Mouse (Mus musculus): ENCODE measurements at regions not wholly inside any gene's neighbourhood (a gene's known extent, or its start where the extent isn't known, plus 50 kb on each side); places are given as distances from the start of the nearest gene placed in this dataset.

GRCm38 (mm10) chr6:31630009-31630408 is 66.2 kb upstream of the Podxl start:
- TF ChIP-seq MYOD1 (IDR thresholded peaks at IDR 0.05; ENCODE audit: control insufficient read depth in 1 of 3, insufficient read length in 2 of 3, low read depth in 2 of 3) (no peak), POLR2A (IDR thresholded peaks at IDR 0.05; ENCODE audit: insufficient read length, low read depth) (no peak), TCF12 (IDR thresholded peaks at IDR 0.05; ENCODE audit: insufficient read depth, poor library complexity, severe bottlenecking) (no peak), USF1 (IDR thresholded peaks at IDR 0.05; ENCODE audit: low read depth) (no peak), MAX (IDR thresholded peaks at IDR 0.05; ENCODE audit: low read depth) (no peak), POLR2AphosphoS2 (IDR thresholded peaks at IDR 0.05; ENCODE audit: insufficient read length, low read depth) (no peak), CEBPB (IDR thresholded peaks at IDR 0.05; ENCODE audit: insufficient read depth, poor library complexity, severe bottlenecking) (no peak), MYOG (IDR thresholded peaks at IDR 0.05; ENCODE audit: control insufficient read depth in 1 of 3, insufficient read depth in 1 of 3, insufficient read length in 2 of 3, low read depth in 2 of 3) (no peak), SRF (IDR thresholded peaks at IDR 0.05; ENCODE audit: control insufficient read depth, insufficient read length, low read depth) (no peak), REST (IDR thresholded peaks at IDR 0.05; ENCODE audit: insufficient read depth, insufficient read length) (no peak)

All from myocyte (in vitro differentiated cells).